Mouse (Mus musculus) hindbrain, embryonic 16.5 days (tissue): ENCODE measurements around the gene P2rx3. TPM values are rescaled to one million over a fixed set of nuclear protein-coding genes. Genes with fewer than 3 reads are reported as not detected.

Experiments
- ATAC-seq: fragments of 200-750 bp; cut with Nextera tagmentation; 2 replicates; pipeline ENCODE4 v1.8.0; 2017; ENCODE audit warnings: moderate TSS enrichment, moderate library complexity
- H3K27ac ChIP-seq: fragments of 300-500 bp; sonication (generic); 2 replicates; pipeline ENCODE4 v1.5.1; 2014; ENCODE audit warnings: low read depth, mild to moderate bottlenecking, control low read depth, low read length, moderate library complexity
- H3K27me3 ChIP-seq: fragments of 300-500 bp; sonication (generic); replicated peaks from 2 replicates; pipeline ENCODE4 v1.6.1; 2014; ENCODE audit warnings: low read length; ENCODE audit not compliant: control insufficient read depth, insufficient read depth
- H3K36me3 ChIP-seq: fragments of 300-500 bp; sonication (generic); 2 replicates; pipeline ENCODE4 v1.6.1; 2014; ENCODE audit warnings: mild to moderate bottlenecking, low read length, moderate library complexity, mixed read lengths; ENCODE audit not compliant: control insufficient read depth, insufficient read depth
- H3K4me1 ChIP-seq: fragments of 300-500 bp; sonication (generic); 2 replicates; pipeline ENCODE4 v1.6.1; 2014; ENCODE audit warnings: low read depth, low read length; ENCODE audit not compliant: control insufficient read depth, insufficient read depth
- H3K4me2 ChIP-seq: fragments of 300-500 bp; sonication (generic); 2 replicates; pipeline ENCODE4 v1.6.1; 2014; ENCODE audit warnings: mild to moderate bottlenecking, low read length, control low read depth, moderate library complexity
- H3K4me3 ChIP-seq: fragments of 300-500 bp; sonication (generic); 2 replicates; pipeline ENCODE4 v1.5.1; 2014; ENCODE audit warnings: mild to moderate bottlenecking, low read length, control low read depth, moderate library complexity
- H3K9ac ChIP-seq: fragments of 300-500 bp; sonication (generic); 2 replicates; pipeline ENCODE4 v1.6.1; 2014; ENCODE audit warnings: low read depth, mild to moderate bottlenecking, control low read depth, low read length, moderate library complexity
- H3K9me3 ChIP-seq: fragments of 300-500 bp; sonication (generic); 2 replicates; pipeline ENCODE4 v1.6.1; 2014; ENCODE audit warnings: mild to moderate bottlenecking, low read length, moderate library complexity; ENCODE audit not compliant: control insufficient read depth
- WGBS: fragments of 180-500 bp; shearing (Covaris S2); extraction: QIAGEN DNeasy Blood & Tissue Kit; methylation state at CpG from one replicate; pipeline ENCODE4 v1.1.7; 2014; 5-methylcytosine and 5-hydroxymethylcytosine counted together
- polyA plus RNA-seq: library from polyadenylated mRNA; unstranded; fragments of >200 nt; fragmentation: Nextera tagmentation; extraction: Ambion mirVana; gene quantifications from 2 replicates; pipeline ENCODE4 v1.2.1, GENCODE M21; 2015

Gene P2rx3
- polyA plus RNA-seq, 1 experiment from 2014 or later: 8.0 TPM

DNA sequence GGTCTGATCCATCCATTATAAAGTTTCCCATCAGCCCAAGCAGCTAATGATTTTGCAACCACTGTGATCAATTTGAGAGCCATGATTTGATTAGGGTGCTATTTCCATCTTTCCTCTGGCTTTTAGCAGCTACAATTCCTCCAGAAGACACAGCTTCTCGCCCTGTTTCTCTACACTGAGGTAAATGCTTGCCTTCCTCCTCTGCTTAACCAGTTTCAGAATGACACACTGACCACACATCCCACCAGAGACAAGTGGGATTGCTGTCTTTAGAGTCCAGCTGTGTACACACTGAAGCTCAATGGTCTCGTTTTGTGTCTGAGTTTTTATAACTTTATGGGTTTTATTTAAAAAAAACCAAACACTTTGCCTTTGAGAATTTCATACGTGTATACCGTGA is 84.6 kb downstream of the P2rx3 start:
- no peak overlapping the region for H3K4me2 ChIP-seq
- ATAC-seq: no peak
- no peaks in the 10 kb centered on the region for H3K27me3 ChIP-seq
- no peaks in the 10 kb centered on the region for H3K36me3 ChIP-seq
- H3K4me1 ChIP-seq: no peaks in the 10 kb centered on the region
- WGBS: 79% methylated on average over 4 of the region's 4 CpGs
- no peak overlapping the region for H3K4me3 ChIP-seq
- no peaks in the 10 kb centered on the region for H3K9me3 ChIP-seq
- no peak overlapping the region for H3K27ac ChIP-seq
- no peak overlapping the region for H3K9ac ChIP-seq

DNA sequence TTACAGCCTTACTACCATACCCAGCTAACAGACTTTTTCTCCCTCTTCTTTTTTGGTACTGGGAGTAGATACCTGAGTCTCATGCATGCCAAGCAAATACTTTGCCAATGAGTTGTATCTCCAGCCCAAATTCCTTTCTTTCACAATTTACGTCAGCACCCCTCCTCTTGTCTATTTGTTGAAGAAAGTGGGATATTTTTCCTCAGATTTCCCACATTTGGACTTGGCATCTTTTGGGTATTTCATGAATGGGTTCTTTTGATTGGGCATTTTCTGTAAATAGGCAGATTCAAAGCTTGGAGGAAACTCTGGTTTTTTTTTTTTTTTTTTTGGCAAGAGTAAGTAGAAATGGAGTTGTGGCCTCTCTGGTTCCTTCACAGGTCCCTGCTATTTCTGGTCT is 85.0 kb downstream of the P2rx3 start:
- Histone ChIP-seq H3K4me2 (no peak overlapping the region), H3K9me3 (no peaks in the 10 kb centered on the region), H3K4me1 (no peaks in the 10 kb centered on the region), H3K27ac (no peak overlapping the region), H3K36me3 (no peaks in the 10 kb centered on the region), H3K9ac (no peak overlapping the region), H3K27me3 (no peaks in the 10 kb centered on the region), H3K4me3 (no peak overlapping the region)
- WGBS: 83% methylated on average over 1 of the region's 1 CpGs
- ATAC-seq: no peak

- WGBS: 94% methylated on average over 8 of the region's 8 CpGs
- Histone ChIP-seq H3K27me3 (no peaks in the 10 kb centered on the region), H3K4me1 (no peaks in the 10 kb centered on the region), H3K9ac (no peak overlapping the region), H3K9me3 (no peaks in the 10 kb centered on the region), H3K4me2 (no peak overlapping the region), H3K27ac (no peak overlapping the region), H3K36me3 (no peaks in the 10 kb centered on the region), H3K4me3 (no peak overlapping the region)
- no peak for ATAC-seq
Measured at GRCm38 (mm10) chr2:84951027-84951426, 86.2 kb downstream of the P2rx3 start.

DNA sequence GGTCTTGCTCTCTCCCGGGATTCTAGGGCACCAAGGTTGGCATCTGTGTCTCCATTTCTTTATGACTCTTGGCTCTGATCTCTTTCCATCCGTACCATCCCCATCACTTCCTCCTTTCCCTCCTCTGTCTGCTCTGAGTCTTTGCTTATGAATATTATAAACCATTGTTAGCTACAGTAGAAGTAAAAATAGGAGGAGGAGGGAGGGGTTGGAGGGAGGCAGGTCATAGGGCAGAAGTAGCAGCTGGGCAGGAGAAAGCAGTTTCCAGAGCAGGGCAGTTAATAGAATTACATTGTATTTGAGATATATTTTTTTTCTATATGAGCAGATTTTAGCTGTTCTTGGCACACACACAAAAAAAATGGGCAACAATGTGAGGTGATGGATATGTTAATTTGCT is 88.5 kb downstream of the P2rx3 start:
- H3K36me3 ChIP-seq: no peaks in the 10 kb centered on the region
- ATAC-seq: no peak
- no peak overlapping the region for H3K27ac ChIP-seq
- no peak overlapping the region for H3K4me2 ChIP-seq
- 78% methylated on average over 2 of the region's 2 CpGs for WGBS
- H3K9me3 ChIP-seq: no peaks in the 10 kb centered on the region
- no peaks in the 10 kb centered on the region for H3K27me3 ChIP-seq
- H3K4me1 ChIP-seq: no peaks in the 10 kb centered on the region
- no peak overlapping the region for H3K4me3 ChIP-seq
- no peak overlapping the region for H3K9ac ChIP-seq

Other genes starting within 250 kb of the P2rx3 start
- gene Ube2l6, start 238.6 kb downstream of the P2rx3 start, polyA plus RNA-seq: 26.1 and 27.8 TPM in 2 replicates
- gene Smtnl1, start 214.8 kb downstream of the P2rx3 start, polyA plus RNA-seq: not detected in 2 replicates
- 76.5 and 83.2 TPM in 2 replicates for gene Timm10, start 210.5 kb downstream of the P2rx3 start, polyA plus RNA-seq
- 1.5 and 1.6 TPM in 2 replicates for gene Slc43a1, start 198.6 kb downstream of the P2rx3 start, polyA plus RNA-seq
- gene Rtn4rl2, start 150.8 kb downstream of the P2rx3 start, polyA plus RNA-seq: 3.0 and 4.5 TPM in 2 replicates
- gene Slc43a3, start 100.9 kb downstream of the P2rx3 start, polyA plus RNA-seq: 5.4 and 5.7 TPM in 2 replicates
- 0.45 TPM in 1 of 2 replicates, not detected in the other for gene Prg2, start 57.0 kb downstream of the P2rx3 start, polyA plus RNA-seq
- not detected in 2 replicates for gene Prg3, start 49.2 kb downstream of the P2rx3 start, polyA plus RNA-seq
- gene Ssrp1, start 228 bp downstream of the P2rx3 start, polyA plus RNA-seq: 156 and 166 TPM in 2 replicates
- 19.6 and 29.8 TPM in 2 replicates for gene Tnks1bp1, start 10.6 kb upstream of the P2rx3 start, polyA plus RNA-seq
- 23.9 and 33.7 TPM in 2 replicates for gene Aplnr, start 98.8 kb upstream of the P2rx3 start, polyA plus RNA-seq
- gene Lrrc55, start 159.7 kb upstream of the P2rx3 start, polyA plus RNA-seq: 12.7 and 13.2 TPM in 2 replicates